Mouse (Mus musculus) natural killer cell, adult 2 months (primary cell): ENCODE measurements around the gene C1qtnf12.

Experiments
- DNase-seq, 2 experiments: peaks; one replicate each; pipeline ENCODE4 v3.0.0; 2022; ENCODE audit warnings: low spot score in 2 of 2

Gene C1qtnf12

GRCm38 (mm10) chr4:155962167-155962971 is at the start of gene C1qtnf12:
C1qtnf12 (plus strand) TSS chr4:155962318.
- peak in 1 of 2 experiments; percentile 4 for DNase-seq

- no peak for DNase-seq
These were observed 30.1 kb upstream of the C1qtnf12 start for GRCm38 (mm10) chr4:155932031-155932430.

- peak in 1 of 2 experiments; percentile 5 for DNase-seq
These were observed 19.1 kb upstream of the C1qtnf12 start for GRCm38 (mm10) chr4:155943049-155943452.

GRCm38 (mm10) chr4:155943534-155944249 is 18.4 kb upstream of the C1qtnf12 start, which contains the start of gene Ube2j2:
Ube2j2 (plus strand) TSS chr4:155943831.
- peak; percentile 92 to 93 for DNase-seq

- DNase-seq = peak; percentile 32 to 48
These were observed 17.8 kb upstream of the C1qtnf12 start for GRCm38 (mm10) chr4:155944271-155944670.

DNA sequence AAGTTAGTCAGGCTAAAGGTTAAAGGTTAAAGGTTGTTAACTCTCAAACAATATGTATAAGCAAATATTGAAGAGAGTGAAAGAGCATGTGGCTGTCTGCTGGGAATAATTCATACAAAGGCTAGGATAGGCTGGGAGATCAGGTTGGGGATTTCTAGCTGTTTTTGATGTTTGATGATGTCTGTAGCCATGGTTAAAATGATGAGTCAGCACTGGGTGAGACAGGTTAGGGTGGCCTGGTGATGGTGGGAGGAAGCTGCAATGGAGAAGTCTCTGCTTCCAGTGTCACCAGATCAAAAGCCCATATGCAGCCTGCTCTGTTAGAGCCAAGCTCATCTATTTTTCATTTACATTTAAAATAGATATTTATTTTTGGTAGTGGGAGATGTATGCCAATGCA is 15.0 kb upstream of the C1qtnf12 start:
- DNase-seq = no peak

GRCm38 (mm10) chr4:155955491-155955890 is 6.6 kb upstream of the C1qtnf12 start:
- no peak for DNase-seq

GRCm38 (mm10) chr4:155959275-155959674 is 2.8 kb upstream of the C1qtnf12 start:
- DNase-seq = peak; percentile 58 to 77

DNA sequence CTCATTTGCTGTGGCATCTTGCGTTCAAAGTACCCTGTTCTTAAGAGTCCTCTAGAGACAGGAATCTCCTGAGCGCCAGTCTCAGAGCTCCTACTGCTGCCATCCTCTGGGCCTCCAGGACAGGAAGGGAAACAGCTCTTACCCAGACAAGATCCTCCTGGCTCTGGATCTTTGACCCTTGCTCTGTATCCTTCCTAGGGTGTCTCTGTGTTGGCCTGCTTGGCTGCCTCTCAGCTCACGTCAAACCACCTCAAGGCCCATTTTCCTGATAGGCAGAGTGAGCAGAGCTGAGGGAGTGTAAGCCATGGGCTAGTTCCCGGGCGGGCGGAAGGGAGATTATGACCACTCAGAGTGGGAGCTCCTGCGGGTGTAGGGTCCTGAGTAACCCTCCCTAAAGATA is 988 bp downstream of the C1qtnf12 start:
- no peak for DNase-seq

DNA sequence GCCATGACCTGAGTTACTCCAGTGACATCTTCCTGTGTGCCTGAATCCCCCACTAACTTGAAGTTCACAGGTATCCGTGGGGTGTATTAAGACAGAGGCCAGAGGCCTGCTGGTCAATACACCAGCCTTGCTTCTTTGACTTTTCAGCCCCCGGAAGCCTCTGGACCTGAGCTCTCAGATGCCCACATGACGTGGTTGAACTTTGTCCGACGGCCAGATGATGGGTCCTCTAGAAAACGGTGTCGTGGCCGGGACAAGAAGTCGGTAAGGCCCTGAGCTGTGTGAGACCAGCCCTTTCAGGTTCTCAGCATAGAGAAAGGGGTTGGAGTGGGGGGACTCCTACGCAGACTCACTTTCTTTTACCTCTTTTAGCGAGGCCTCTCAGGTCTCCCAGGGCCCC is 2.3 kb downstream of the C1qtnf12 start:
- no peak for DNase-seq

GRCm38 (mm10) chr4:155969043-155969653 is 7.0 kb downstream of the C1qtnf12 start:
- DNase-seq = no peak

DNA sequence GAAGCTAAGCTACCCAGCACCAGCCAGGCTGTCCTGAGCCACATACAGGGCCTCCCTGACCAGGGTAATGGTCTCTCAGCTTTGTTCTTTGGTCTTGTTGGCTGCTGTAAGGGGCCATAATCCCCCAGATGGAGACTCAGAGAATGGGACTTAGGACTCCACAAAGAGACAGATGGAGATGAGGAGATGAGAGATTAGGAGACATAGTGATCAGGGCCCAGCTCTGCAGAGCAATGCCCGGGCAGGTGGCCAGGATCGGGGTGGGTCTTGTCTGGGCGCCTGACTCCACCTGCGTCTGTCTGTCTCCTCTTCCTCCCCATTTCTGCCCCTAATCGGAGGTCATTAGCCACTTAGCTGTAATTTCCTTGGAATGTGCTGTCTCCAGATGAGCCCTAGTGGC is 8.2 kb downstream of the C1qtnf12 start:
- no peak for DNase-seq

GRCm38 (mm10) chr4:155972651-155973050 is 10.5 kb downstream of the C1qtnf12 start:
- no peak for DNase-seq

DNA sequence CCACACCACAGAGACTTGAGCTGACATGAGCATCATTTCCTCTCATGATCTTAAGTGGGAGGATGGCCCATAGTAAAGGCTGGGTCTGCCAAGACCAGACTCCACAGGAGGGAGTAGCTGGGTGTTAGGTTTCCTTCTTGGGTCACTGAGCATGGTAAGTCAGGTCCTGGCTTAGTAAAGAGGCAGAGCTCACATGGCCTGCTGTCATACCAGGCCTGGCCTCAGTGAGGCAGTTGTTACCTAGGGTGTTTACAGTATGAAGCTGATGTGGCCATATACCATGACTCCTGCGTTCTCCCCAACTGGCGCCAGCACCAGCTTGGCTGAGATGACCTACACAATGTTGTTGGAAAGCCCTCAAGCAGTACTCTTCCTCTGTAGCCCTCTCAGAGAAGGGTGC is 11.1 kb downstream of the C1qtnf12 start:
- no peak for DNase-seq

DNA sequence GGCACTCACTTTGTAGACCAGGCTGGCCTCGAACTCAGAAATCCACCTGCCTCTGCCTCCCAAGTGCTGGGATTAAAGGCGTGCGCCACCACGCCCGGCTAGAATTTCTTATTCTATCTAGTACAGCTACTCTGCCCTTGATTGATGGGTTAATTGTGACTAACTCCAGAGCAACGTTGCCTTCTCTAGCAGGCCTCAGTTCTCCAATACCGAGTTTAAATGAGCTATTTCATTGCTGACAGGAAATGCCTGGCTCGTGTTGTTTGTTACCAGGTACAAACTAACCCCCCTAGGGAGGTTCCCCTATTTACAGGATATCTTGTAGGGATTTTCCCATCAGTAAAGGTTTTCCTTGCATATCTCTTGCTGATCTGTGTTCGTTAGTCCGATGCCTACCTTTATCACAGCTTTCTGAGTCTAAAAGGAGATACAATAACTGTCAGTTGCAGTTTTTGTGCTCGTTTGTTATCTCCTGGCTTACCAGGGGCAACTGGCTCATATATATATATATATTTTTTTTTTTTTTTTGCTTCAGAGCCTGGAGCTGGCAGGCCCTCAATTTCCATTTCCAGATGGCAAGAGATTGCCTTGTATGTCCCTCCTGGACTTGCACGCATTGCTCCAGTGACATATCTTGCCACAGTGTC is 19.4 kb downstream of the C1qtnf12 start:
- no peak for DNase-seq

- DNase-seq = no peak
These were observed 21.7 kb downstream of the C1qtnf12 start for GRCm38 (mm10) chr4:155983788-155984187.

DNA sequence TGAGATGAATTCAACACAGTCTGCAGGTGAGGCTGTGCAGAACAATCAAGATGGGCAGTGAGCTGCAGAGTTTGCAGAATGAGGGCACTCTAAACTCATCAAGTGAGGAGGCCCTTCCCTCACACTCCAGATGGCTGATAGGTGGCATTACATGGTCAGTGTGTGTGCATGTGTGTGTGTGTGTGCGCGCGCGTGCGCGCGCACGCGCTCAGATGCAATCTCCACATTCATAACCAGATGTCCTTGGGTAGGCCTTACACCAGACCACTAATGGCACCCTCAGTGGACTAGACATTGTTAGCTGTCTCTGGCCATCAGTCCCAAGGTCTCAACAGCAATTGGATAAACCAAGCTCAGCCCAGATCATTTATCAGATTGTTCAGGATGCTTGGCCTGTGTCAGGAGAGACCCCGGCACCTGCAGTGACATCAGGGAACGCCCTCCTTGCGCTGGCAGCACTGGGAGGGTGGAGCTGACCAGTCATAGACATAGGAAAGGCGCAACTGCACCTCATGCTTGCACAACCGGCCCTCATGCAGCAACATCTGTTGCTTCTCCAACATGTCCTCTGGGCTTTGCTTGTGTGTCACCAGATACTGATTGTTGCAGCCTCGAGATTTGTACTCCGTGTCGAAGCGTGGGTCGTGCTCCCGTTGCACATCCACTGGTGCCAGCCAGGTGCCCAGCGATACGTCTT is 29.2 kb downstream of the C1qtnf12 start:
- DNase-seq = no peak

GRCm38 (mm10) chr4:155991908-155992230 is 29.8 kb downstream of the C1qtnf12 start:
- no peak for DNase-seq

GRCm38 (mm10) chr4:155992241-155992905 is 30.3 kb downstream of the C1qtnf12 start, which contains the start of the genes B3galt6 and Sdf4:
B3galt6 (minus strand) TSS chr4:155992649.
Sdf4 (plus strand) TSS chr4:155992872.
- peak; percentile 88 to 90 for DNase-seq

DNA sequence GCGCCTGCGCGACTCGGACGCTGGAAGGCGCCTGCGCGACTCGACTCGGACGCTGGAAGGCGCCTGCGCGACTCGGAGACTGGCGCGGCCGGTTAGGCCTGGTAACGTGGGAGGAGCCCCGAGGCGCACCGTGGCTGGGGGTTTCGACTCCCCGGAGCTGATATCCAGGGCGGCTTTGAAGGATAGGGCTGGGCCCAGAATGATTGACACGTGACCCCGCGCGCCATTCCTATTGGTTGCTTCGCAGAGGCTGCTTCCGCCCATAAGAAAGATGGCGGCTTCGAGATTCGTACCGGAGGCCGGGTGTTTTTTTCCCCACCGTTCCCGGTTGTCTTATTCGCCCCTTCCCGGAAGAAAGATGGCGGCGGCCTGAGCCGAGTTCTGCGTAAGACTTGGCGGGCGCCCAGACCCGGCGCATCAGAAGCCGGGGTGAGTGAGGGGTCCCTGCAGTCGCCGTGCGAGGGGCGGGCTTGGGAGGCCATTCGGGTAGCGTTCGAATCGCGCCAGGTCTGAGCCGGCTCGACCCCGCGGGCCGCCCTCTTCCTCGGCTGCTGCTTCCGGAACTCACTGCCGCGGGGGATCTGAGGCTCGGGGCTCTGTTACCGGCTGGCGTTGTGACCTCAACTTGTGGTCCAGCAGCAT is 30.9 kb downstream of the C1qtnf12 start:
- DNase-seq = peak; percentile 96 to 97
